Mouse (Mus musculus): Measurements from ENCODE around the gene Tmem106c.

The Tmem106c gene

GRCm38 (mm10) chr15:98002113-98002990, 38.4 kb downstream of the Tmem106c start:
- DNase-seq, result peak; percentile 73

DNA sequence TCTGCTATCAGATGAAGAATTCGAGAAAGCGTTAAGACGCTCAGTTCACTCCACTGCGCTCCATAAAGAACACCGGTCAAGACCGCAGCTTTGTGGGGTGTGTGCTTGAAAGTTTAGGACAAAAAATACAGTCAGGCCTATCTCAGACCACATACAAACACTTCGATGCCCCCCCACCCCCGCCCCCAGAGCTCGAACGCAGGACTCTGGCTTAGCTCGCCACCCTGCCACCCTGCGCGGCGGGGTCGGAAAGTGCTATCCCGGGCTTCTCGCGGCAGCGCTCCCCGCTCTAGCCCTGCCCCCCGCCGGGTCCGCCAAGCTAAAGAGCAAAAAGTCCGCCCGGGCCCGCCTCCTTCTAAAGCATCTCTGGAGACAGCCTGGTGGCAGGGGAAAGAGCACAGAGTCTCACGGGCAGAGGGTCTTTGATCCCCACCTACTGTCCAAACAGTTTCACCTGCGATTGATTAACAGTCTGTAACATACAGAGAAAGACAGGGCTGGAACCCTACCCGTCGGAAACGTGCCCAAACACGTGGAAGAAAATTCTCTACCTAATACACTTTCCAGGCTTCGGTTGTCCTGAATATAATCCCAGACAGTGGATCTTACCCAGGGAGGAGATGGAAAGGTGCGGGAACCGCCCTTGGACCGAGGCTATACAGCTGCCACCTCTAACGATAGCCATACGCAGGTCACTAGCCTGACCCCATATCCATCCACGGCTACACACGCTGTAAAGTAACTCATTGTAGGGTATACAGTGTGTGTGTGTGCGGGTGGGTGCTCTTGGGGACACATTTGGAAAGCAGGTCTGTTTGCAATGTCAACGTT, 39.2 kb downstream of the Tmem106c start:
- no peak for DNase-seq

DNA sequence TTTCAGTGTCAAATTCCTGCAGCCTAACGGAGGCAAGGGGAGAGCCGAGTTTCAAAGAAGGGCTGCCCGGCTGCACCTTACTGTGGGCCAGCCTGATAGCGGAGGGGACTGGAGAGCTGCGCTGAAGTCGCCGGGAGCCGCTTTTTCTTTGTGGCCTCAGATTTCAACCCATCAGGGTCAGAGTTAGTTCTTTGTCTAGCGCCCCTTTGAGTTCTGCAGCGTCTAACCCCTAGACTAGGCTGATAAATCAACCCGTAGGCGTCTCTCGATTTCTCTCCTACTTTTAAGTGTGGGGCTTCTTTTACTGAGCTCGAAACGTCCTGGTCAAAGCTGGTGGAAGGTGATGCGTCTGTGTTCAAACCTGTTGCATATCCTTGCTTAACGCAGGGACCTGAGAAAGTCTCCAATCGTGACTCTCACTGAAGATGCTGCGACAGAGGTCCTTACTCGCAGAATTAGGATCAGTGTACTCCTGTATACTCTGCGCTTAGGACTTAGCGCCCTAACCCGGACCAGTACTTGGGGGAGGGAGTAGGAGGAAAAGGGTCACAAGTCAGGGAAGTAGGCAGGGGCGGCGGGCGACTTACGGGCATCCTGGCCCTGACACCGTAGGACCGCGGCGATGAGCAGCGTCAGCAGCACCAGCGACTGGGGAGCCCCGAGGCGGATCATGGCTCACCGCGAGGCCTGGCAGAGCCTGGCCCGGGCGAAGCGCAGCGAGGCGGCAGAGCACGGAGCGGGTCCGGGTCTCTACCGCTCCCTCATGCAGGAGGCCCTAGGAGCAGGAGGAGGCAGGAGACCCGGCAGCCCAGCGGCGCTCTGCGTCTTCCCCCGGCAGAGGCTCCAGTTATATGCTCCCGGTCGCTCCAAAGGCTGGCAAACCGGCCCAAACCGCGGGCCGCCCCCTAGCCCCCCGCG, 40.1 kb downstream of the Tmem106c start, which contains the start of gene Col2a1:
TSS of gene Col2a1 (minus strand) at position 874 of the 918 bp plus-strand sequence.
- DNase-seq, result no peak

GRCm38 (mm10) chr15:98004740-98005159, 40.8 kb downstream of the Tmem106c start:
- DNase-seq, result no peak

DNA sequence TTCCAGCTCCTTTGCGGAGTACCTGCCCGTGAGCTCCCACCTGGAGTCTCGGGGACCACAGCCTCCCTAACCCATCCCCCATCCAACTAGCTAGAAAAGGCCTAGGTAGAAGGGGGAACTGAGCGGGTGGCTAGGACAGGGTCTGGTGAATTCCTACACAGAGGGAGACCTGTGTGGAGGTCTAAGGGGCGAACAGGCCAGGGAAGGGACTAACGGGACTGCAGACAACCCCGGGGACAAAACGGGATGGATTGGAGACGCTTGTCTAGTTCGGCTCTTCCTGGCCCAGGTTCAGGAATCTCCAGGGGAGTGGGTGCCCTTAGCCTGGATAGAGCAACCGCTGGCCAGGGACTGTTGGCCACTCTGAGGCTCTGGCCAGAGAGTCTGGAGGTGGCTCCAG, 41.2 kb downstream of the Tmem106c start:
- no peak for DNase-seq

DNA sequence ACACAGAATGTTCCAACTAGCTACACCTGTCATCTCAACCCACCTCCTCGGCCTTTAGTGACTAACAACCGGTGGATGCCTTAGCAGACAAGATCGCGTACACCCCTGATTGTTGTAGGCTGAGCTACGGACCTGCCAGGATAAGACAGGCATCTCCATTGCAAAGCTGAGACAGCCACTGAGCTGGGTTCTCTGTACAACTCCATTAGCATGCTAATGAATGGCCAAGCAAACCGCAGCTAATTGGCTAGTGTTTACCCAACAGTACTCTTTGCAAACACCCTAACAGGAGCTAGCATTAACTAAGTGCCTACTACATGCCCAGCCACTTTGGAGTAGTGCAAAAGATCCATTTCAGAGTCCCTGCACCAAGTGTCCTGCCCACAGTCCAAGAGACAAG, 48.8 kb downstream of the Tmem106c start:
- no peak for DNase-seq

- no peak for DNase-seq
Measured at GRCm38 (mm10) chr15:98017925-98018324, 53.9 kb downstream of the Tmem106c start.

GRCm38 (mm10) chr15:98019047-98019446, 55.0 kb downstream of the Tmem106c start:
- no peak for DNase-seq
